Mouse (Mus musculus) mesoderm, embryonic 11.5 days (tissue): ENCODE results near the gene Ccdc93.

Experiments used
- DNase-seq: peaks from one replicate; pipeline ENCODE4 v3.0.0-alpha.2; 2012; ENCODE audit warnings: low read depth, low spot score

Ccdc93 gene

DNA sequence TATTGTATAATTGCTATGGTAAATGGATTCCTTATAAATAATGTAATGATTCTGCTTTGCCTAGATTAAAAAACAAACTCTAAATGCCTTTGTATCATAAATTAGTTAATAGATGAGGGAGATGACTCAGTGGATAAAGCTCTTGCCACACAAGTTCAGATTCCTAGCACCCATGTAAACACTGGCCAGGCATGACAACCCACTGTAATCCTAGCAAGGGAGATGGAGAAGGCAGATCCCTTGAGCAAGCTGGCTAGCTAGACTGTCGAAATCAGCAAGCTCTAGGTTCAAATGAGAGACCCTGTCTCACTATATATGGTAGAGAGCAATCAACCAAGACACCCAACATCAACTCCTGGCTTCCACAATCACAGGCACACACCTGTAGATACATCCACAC is 87.8 kb downstream of the Ccdc93 start:
- DNase-seq: no peak

DNA sequence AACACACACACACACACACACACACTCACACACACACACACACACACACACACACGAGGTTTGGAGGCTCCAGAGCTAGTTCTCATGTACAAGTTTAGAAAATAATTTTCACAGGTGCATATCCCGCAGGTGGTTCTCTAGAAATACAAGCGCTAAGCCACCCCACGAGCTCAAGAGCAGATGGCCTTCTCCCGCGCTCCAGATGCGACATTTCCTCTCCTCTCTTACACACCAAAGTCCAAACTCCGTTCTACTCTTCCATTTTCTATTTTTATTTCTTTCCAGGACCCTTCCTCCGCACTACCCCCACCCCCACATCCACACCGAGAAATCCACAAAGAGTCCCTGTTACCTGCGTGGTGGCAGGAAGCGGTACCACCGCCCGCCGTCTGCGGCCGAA is 96.2 kb downstream of the Ccdc93 start:
- DNase-seq: no peak

DNA sequence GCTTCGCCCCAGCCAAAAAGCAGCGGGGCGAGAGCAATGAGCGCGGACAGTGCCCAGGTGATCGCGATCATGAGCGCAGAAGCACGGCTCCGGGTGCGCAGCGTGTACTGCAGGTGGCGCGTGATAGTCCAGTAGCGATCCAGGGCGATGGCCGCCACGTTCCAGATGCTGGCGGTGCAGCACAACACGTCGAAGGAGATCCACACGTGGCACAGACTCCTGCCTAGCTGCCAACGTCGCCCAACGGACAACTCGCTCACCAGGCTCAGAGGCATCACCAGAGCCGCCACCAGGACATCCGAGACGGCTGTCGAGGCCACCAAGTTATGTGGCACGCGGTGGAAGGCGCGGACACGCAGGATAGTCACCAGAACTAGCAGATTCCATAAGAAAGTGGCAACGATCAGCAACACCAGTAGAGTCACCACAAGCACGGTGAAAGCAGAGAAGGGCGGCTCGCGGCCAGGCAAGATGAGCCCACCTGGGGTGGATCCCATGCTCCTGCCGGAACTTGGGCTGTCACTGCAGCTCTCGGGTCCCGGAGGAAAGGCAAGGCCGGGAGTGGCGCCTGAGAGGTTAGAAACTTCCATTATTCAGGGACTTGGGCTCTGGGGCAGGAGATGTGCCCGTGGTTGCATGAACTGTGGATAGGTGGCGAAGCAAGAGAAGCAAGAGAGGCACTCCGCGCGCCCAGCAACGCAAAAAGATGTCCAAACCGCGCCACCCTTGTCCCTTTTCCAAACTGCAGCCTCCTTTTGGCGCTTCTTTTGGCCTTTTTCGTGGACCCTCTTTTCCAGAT is 97.0 kb downstream of the Ccdc93 start:
- peak; percentile 24 for DNase-seq

- peak; percentile 76 for DNase-seq
Measured at GRCm38 (mm10) chr1:121528399-121528720, 97.5 kb downstream of the Ccdc93 start, which contains the start of gene Htr5b. Gene Htr5b, minus strand, starts transcription at chr1:121528465.

- DNase-seq: no peak
Measured at GRCm38 (mm10) chr1:121529286-121529685, 98.4 kb downstream of the Ccdc93 start.

DNA sequence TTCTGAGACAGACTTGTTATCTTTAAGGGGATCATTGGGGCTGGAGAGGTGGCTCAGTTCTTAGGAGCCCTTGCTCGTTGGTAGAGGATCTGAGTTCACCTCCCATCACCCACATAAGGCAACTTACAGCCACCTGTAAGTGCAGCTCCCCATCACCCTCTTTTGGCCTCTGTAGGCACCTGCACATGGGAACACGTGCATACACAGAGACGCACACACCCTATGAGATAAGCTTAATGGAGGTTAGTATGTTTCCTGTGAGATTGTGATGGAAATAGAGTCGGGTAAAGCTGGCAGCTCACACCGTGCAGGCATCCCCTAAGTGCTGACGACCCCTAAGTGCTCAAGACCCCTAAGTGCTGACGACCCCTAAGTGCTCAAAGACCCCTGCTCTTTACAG is 100.6 kb downstream of the Ccdc93 start:
- no peak for DNase-seq

DNA sequence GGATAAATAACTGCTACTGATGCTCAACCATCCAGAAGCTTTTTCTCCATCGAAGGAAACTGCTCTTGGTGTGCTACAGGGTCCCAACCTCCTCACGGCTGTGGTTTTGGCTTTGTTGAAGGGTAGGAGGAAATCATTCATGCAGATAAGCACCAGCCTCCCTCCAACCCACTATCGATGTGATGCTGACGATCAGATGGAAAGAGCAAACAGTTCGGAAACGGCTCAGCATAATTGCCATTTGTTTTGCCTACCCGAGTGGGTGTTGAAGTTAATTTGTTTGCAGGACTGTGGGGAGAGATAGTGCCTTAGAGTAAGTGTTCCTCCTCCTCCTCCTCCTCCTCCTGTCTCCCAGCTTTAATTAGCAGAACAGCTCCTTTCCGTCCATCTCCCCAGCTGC is 109.5 kb downstream of the Ccdc93 start:
- DNase-seq: no peak

GRCm38 (mm10) chr1:121546844-121547243 is 116.0 kb downstream of the Ccdc93 start:
- no peak for DNase-seq

GRCm38 (mm10) chr1:121548667-121549066 is 117.8 kb downstream of the Ccdc93 start:
- no peak for DNase-seq

GRCm38 (mm10) chr1:121549456-121549855 is 118.6 kb downstream of the Ccdc93 start:
- DNase-seq: no peak

GRCm38 (mm10) chr1:121550801-121551456 is 120.1 kb downstream of the Ccdc93 start:
- DNase-seq: no peak

DNA sequence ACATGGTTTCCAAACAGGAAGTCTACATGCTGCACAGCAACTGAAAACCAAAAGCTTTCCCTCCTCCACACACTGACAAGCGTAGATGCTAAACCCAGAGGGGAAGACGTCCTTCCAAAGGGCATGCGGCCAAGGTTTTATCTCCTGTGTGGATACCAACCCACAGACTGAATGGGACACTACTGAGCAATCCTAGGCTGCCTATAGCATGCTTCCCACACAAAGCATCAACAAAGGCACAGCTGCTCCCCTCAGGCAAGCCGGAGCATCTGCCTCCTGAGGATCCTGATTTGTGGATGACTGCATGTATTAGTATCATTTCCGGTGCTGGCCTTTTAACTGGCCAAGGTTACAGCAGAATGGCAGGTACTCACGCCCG is 120.6 kb downstream of the Ccdc93 start:
- no peak for DNase-seq
